Mouse (Mus musculus) regulatory T cell (primary cell): ENCODE measurements around the gene Col27a1.

Experiments
- in situ Hi-C: fragments of 300-600 bp; cut with MboI, MseI; formaldehyde crosslinking; loops from one replicate; pipeline ENCODE4 v1.15.1; 2025; ENCODE audit warnings: high pct_unique_total_duplicates

Col27a1 gene

DNA sequence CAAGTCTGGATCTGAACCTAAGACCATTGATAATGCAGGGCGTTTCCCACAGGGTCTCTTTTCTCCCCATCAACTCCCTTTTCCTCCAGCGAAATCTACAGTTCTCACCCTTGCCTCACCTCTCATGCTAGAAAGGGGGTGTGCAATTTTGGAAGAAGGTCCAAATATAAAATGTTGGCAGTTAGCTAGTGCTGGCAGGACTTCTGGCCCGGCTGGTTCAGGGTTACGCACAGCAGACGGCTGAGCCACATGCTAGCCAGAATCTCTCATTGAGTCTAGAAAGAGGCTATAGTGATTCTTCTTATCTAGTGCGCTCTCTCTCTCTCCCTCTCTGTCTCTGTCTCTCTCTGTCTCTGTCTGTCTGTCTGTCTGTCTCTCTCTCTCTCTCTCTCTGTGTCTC lies 45.3 kb downstream of the Col27a1 start:
- in situ Hi-C loops = no loop called here

DNA sequence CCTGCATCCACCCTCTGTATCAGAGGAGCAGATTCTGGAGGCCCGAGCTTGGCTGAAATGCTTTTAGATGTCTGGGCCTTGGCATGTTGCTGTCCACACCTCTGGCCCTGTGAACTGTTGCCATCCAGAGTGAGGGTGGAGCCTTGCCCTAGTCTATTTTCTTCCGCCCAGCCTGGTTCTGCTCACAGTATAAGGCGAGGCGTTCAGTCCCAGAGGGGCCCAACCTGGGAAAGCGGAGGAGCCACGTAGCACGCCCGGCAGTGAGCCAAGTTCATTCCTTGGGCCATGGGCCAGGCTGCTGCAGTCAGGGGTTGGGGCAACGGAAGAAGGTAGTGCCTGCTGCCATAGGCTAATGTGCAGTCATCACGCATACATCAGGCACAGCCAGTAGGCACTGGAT lies 46.7 kb downstream of the Col27a1 start:
- in situ Hi-C loops = no loop called here

DNA sequence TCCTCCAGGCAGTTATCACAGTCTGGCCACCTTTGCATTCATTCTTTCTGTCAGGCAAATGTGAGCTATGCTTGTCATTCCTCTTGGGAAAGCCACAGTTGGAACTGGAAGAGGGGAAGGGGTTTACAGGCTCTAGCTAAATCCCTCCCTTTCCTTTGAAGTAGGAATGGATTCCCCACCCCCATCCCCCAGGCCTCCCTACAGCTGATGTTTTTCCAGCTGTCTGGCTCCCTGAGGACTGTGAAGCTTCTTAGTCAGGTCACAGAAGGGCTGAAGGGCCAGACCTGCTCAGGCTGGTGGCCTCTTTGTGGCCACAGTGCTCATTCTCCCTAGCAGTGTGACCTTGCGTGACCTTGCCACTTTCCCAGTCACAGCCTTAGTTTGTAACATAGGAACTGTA lies 49.1 kb downstream of the Col27a1 start:
- in situ Hi-C loops = no loop called here

GRCm38 (mm10) chr4:63266276-63266675 lies 52.5 kb downstream of the Col27a1 start:
- in situ Hi-C loops = no loop called here

DNA sequence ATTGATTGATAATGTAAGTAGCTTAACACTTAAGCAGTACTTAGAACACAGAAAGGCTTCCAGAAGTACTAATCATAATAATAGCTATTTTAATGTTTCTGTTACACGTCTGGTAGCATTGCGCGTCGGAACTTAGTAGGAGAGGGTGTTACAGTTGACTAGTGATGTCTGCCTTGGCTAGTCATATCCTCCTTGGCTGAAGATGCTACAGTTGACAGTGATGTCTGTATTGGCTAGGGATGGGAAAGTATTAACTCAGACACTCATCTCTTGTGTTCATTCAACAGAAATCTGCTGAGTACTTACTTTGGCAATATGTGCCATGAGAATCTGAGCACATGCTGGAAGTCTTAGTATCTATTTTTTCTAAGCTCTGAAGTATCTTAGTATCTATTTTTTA lies 53.3 kb downstream of the Col27a1 start:
- in situ Hi-C loops = no loop called here

- in situ Hi-C loops = no loop called here
Observed at GRCm38 (mm10) chr4:63267586-63267985, 53.8 kb downstream of the Col27a1 start.

GRCm38 (mm10) chr4:63268777-63269176 lies 55.0 kb downstream of the Col27a1 start:
- in situ Hi-C loops = no loop called here

DNA sequence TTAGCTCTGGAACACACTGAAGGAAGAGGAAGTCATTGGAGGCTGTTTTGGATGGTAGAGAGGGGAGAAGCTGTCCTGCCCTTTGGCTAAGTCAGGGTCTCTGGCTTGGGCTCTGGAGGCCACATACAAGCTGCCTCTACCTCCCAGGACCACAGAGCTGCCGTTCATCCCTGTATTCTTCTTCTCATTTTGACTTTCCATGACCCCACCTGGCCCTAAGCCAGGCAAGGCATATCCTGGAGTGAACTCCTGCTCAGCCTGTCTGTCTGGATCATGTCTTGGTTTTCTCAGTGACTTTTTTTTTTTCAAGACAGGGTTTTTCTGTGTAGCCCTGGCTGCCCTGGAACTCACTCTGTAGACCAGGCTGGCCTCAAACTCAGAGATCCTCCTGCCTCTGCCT lies 60.7 kb downstream of the Col27a1 start:
- in situ Hi-C loops = no loop called here

DNA sequence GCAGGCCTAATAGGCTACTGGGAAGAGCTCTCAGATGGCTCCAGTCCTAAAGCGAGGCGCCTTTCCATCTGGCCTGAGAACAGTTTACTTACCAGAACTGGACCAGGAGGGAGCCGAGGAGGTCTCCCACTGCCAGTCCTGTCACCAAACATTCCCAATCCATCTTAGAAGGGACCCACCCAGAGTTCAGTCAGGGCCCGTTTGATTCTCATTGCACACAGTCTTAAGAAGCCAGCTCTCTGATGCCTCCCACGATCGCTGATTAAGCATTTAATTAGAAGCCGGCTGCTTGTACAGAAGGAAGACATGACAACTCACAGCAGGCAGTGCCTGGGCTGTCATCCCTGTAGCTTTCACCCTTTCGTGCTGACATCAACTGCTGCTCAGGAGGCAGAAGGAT lies 61.4 kb downstream of the Col27a1 start:
- in situ Hi-C loops = no loop called here

- in situ Hi-C loops = no loop called here
Observed at GRCm38 (mm10) chr4:63276571-63276970, 62.8 kb downstream of the Col27a1 start.

- in situ Hi-C loops = no loop called here
Observed at GRCm38 (mm10) chr4:63278821-63279220, 65.0 kb downstream of the Col27a1 start.

GRCm38 (mm10) chr4:63281694-63282093 lies 67.9 kb downstream of the Col27a1 start:
- in situ Hi-C loops = no loop called here

- in situ Hi-C loops = no loop called here
Observed at GRCm38 (mm10) chr4:63283319-63283718, 69.5 kb downstream of the Col27a1 start.

- in situ Hi-C loops = no loop called here
Observed at GRCm38 (mm10) chr4:63286034-63286433, 72.2 kb downstream of the Col27a1 start.

GRCm38 (mm10) chr4:63288497-63288896 lies 74.7 kb downstream of the Col27a1 start:
- in situ Hi-C loops = no loop called here

DNA sequence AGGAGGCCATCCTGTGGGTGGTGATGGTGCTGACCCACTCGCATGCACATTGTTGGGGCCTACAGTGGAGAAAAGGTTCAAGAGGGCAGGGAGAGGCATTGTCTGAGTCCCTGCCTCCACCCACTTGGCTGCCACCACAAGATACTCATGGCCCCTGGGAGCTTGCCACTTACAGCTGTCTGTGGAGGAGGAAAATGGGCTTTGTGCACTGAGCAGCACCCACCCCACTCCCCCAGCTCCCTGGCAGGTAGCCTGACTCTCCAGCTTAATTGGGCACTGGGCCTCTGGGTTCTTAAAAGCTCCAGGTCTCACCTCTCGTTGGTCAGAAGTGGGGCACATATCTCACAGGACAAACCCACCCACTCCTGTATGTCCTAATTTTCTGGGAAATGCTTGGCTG lies 76.3 kb downstream of the Col27a1 start:
- in situ Hi-C loops = no loop called here

DNA sequence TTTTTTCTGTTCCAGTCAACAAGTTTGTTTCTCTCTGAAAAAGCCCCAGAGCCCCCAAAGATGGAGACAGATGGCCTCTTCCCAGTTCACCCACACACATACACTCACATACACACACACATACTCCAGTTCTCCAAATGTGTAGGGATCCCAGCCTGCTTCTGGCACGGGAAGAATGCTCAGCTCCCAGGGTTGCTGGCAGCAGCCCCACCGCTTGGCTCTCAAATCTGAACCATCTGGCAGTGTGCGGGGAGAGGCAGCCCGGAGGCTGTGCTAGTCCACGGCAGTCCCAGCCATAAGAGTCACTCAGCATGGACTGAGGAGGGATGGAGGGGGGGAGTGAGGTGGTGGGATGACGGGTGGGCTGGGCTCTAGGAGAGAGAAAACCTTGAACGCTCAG lies 77.3 kb downstream of the Col27a1 start:
- in situ Hi-C loops = no loop called here

DNA sequence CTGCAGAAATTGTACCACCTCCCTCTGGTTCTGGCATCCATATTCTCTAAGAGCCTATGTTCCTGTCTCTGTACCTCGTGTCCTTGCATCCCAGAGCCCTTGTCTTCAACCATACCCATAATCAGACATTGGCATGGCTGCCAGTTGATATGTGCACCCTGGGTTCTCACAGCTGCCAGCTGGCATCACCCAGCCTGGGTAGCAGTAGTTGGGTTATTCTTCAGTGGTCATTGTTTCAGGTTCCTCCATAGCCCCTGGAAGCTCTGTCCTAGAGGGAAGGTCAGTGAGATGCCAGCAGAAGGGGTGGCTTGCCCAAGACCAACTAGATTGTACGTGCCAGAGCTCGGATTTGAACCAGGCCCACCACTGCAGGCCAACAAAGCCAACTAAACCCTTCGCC lies 77.9 kb downstream of the Col27a1 start:
- in situ Hi-C loops = no loop called here

GRCm38 (mm10) chr4:63295641-63296040 lies 81.8 kb downstream of the Col27a1 start:
- in situ Hi-C loops = no loop called here

- in situ Hi-C loops = no loop called here
Observed at GRCm38 (mm10) chr4:63296263-63296662, 82.5 kb downstream of the Col27a1 start.

- in situ Hi-C loops = no loop called here
Observed at GRCm38 (mm10) chr4:63296876-63297275, 83.1 kb downstream of the Col27a1 start.

- in situ Hi-C loops = no loop called here
Observed at GRCm38 (mm10) chr4:63298191-63298590, 84.4 kb downstream of the Col27a1 start.

- in situ Hi-C loops = no loop called here
Observed at GRCm38 (mm10) chr4:63302641-63303040, 88.8 kb downstream of the Col27a1 start.

DNA sequence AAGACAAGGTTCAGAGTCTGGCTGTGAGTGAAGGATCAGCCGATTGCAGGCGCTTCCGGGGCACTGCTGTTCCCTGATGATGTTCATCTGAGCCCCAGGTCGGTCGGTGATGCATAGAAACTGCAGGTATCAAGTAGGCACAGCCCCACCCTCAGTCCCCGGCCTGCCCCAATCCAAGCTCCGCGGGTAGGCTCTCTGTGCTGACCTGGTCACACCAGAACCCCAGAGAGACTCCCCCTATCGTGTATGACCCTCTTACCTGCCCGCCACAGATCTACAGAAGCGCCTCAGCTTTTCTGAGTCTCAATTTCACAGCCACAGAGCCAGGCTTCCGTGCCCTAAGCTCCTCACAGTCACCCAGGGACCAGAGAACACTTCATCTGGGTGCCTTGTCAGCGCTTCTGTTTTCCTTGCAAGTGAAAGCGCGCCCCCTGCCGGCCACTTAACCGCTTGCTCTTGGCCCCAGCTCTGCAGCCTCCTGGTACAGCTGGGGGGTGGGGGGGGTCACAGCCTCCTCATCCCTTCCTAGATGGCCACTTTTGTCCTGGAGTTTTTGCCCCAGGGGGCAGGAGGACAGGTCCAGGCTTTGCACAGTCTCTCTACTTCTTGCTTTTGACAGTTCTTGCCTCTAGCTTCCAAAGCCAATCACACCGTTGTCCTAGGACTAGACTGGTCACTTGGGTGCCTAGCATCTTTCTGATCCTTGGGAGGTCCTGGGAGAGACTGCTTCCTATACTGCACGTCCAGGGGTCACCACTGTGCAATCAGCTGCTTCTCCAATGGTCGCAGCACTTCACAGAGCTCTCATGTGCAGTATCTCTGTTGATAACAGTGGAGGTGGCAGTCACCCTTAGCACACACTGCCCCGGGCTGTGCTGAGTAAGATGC lies 93.6 kb downstream of the Col27a1 start:
- in situ Hi-C loops = loop anchor here (5.0 kb wide), 1 partner anchor 90 kb away; no protein-coding TSS in a partner anchor
